Mouse (Mus musculus): ENCODE measurements around the gene Fbxo7. TPM values are rescaled to one million over a fixed set of nuclear protein-coding genes. Genes with fewer than 3 reads are reported as not detected.
"Not testable (repeated sequence)": the region's sequence is repeated elsewhere in the genome, so short reads cannot be mapped to it uniquely, and the experiment has no call there.

The Fbxo7 gene
- polyA plus RNA-seq, 1 experiment from 2014 or later: 24.9 TPM

GRCm38 (mm10) chr10:86026807-86027206 lies 5.0 kb downstream of the Fbxo7 start:
- H3K4me3 ChIP-seq (ENCODE audit: low read length); H3K36me3 ChIP-seq (ENCODE audit: control insufficient read depth, insufficient read depth, low read length); H3K9ac ChIP-seq (ENCODE audit: low read depth, low read length); ATAC-seq; H3K27me3 ChIP-seq (replicated peaks; ENCODE audit: control insufficient read depth, insufficient read depth, low read length); H3K27ac ChIP-seq (ENCODE audit: low read depth, low read length); H3K4me2 ChIP-seq (ENCODE audit: low read length); H3K9me3 ChIP-seq (ENCODE audit: control insufficient read depth, low read length); H3K4me1 ChIP-seq (ENCODE audit: control insufficient read depth, insufficient read depth, low read depth, low read length): not testable (repeated sequence)
- 86% methylated on average over 1 of the region's 1 CpGs for WGBS

- Histone ChIP-seq H3K9me3 (ENCODE audit: control insufficient read depth, low read length) (no peaks in the 10 kb centered on the region), H3K27ac (ENCODE audit: low read depth, low read length) (no peak overlapping the region), H3K36me3 (ENCODE audit: control insufficient read depth, insufficient read depth, low read length) (peaks cover 3% of the 10 kb centered on the region; the same call in 1 of the 2 replicates), H3K9ac (ENCODE audit: low read depth, low read length) (no peak overlapping the region), H3K4me1 (ENCODE audit: control insufficient read depth, insufficient read depth, low read depth, low read length) (no peaks in the 10 kb centered on the region), H3K4me3 (ENCODE audit: low read length) (no peak overlapping the region), H3K4me2 (ENCODE audit: low read length) (no peak overlapping the region), H3K27me3 (replicated peaks; ENCODE audit: control insufficient read depth, insufficient read depth, low read length) (no peaks in the 10 kb centered on the region)
- no peak for ATAC-seq
- 93% methylated on average over 7 of the region's 7 CpGs for WGBS
Observed at GRCm38 (mm10) chr10:86030743-86031142, 9.0 kb downstream of the Fbxo7 start.

- peaks cover 3% of the 10 kb centered on the region; the same call in 1 of the 2 replicates for H3K36me3 ChIP-seq (ENCODE audit: control insufficient read depth, insufficient read depth, low read length)
- no peak overlapping the region for H3K27ac ChIP-seq (ENCODE audit: low read depth, low read length)
- no peak overlapping the region for H3K9ac ChIP-seq (ENCODE audit: low read depth, low read length)
- H3K4me3 ChIP-seq (ENCODE audit: low read length): no peak overlapping the region
- WGBS: 91% methylated on average over 3 of the region's 3 CpGs
- no peaks in the 10 kb centered on the region for H3K4me1 ChIP-seq (ENCODE audit: control insufficient read depth, insufficient read depth, low read depth, low read length)
- no peak for ATAC-seq
- no peaks in the 10 kb centered on the region for H3K9me3 ChIP-seq (ENCODE audit: control insufficient read depth, low read length)
- no peaks in the 10 kb centered on the region for H3K27me3 ChIP-seq (replicated peaks; ENCODE audit: control insufficient read depth, insufficient read depth, low read length)
- no peak overlapping the region for H3K4me2 ChIP-seq (ENCODE audit: low read length)
Observed at GRCm38 (mm10) chr10:86032517-86032916, 10.7 kb downstream of the Fbxo7 start.

- no peak for ATAC-seq
- Histone ChIP-seq H3K9me3 (ENCODE audit: control insufficient read depth, low read length) (no peaks in the 10 kb centered on the region), H3K4me2 (ENCODE audit: low read length) (no peak overlapping the region), H3K27ac (ENCODE audit: low read depth, low read length) (no peak overlapping the region), H3K27me3 (replicated peaks; ENCODE audit: control insufficient read depth, insufficient read depth, low read length) (no peaks in the 10 kb centered on the region), H3K4me1 (ENCODE audit: control insufficient read depth, insufficient read depth, low read depth, low read length) (no peaks in the 10 kb centered on the region), H3K4me3 (ENCODE audit: low read length) (no peak overlapping the region), H3K36me3 (ENCODE audit: control insufficient read depth, insufficient read depth, low read length) (peaks cover 3% of the 10 kb centered on the region; the same call in 1 of the 2 replicates), H3K9ac (ENCODE audit: low read depth, low read length) (no peak overlapping the region)
- 68% methylated on average over 2 of the region's 2 CpGs for WGBS
Observed at GRCm38 (mm10) chr10:86034007-86034728, 12.4 kb downstream of the Fbxo7 start.

- H3K27ac ChIP-seq (ENCODE audit: low read depth, low read length): no peak overlapping the region
- WGBS: 77% methylated on average over 4 of the region's 4 CpGs
- H3K36me3 ChIP-seq (ENCODE audit: control insufficient read depth, insufficient read depth, low read length): no peaks in the 10 kb centered on the region
- no peaks in the 10 kb centered on the region for H3K9me3 ChIP-seq (ENCODE audit: control insufficient read depth, low read length)
- no peaks in the 10 kb centered on the region for H3K27me3 ChIP-seq (replicated peaks; ENCODE audit: control insufficient read depth, insufficient read depth, low read length)
- H3K4me2 ChIP-seq (ENCODE audit: low read length): no peak overlapping the region
- ATAC-seq: no peak
- H3K9ac ChIP-seq (ENCODE audit: low read depth, low read length): no peak overlapping the region
- H3K4me3 ChIP-seq (ENCODE audit: low read length): no peak overlapping the region
- no peaks in the 10 kb centered on the region for H3K4me1 ChIP-seq (ENCODE audit: control insufficient read depth, insufficient read depth, low read depth, low read length)
Observed at GRCm38 (mm10) chr10:86043651-86044050, 21.9 kb downstream of the Fbxo7 start.

GRCm38 (mm10) chr10:86044066-86044465 lies 22.3 kb downstream of the Fbxo7 start:
- H3K27ac ChIP-seq (ENCODE audit: low read depth, low read length): no peak overlapping the region
- H3K36me3 ChIP-seq (ENCODE audit: control insufficient read depth, insufficient read depth, low read length): no peaks in the 10 kb centered on the region
- H3K4me1 ChIP-seq (ENCODE audit: control insufficient read depth, insufficient read depth, low read depth, low read length): no peaks in the 10 kb centered on the region
- H3K27me3 ChIP-seq (replicated peaks; ENCODE audit: control insufficient read depth, insufficient read depth, low read length): no peaks in the 10 kb centered on the region
- WGBS: 71% methylated on average over 8 of the region's 8 CpGs
- H3K9me3 ChIP-seq (ENCODE audit: control insufficient read depth, low read length): no peaks in the 10 kb centered on the region
- no peak for ATAC-seq
- H3K9ac ChIP-seq (ENCODE audit: low read depth, low read length): no peak overlapping the region
- no peak overlapping the region for H3K4me2 ChIP-seq (ENCODE audit: low read length)
- no peak overlapping the region for H3K4me3 ChIP-seq (ENCODE audit: low read length)

GRCm38 (mm10) chr10:86046371-86046770 lies 24.6 kb downstream of the Fbxo7 start:
- Histone ChIP-seq H3K4me1 (ENCODE audit: control insufficient read depth, insufficient read depth, low read depth, low read length) (no peaks in the 10 kb centered on the region), H3K27me3 (replicated peaks; ENCODE audit: control insufficient read depth, insufficient read depth, low read length) (no peaks in the 10 kb centered on the region), H3K27ac (ENCODE audit: low read depth, low read length) (no peak overlapping the region), H3K4me3 (ENCODE audit: low read length) (no peak overlapping the region), H3K4me2 (ENCODE audit: low read length) (no peak overlapping the region), H3K9me3 (ENCODE audit: control insufficient read depth, low read length) (no peaks in the 10 kb centered on the region), H3K9ac (ENCODE audit: low read depth, low read length) (no peak overlapping the region), H3K36me3 (ENCODE audit: control insufficient read depth, insufficient read depth, low read length) (no peaks in the 10 kb centered on the region)
- ATAC-seq: no peak
- 93% methylated on average over 1 of the region's 1 CpGs for WGBS

- no peaks in the 10 kb centered on the region for H3K27me3 ChIP-seq (replicated peaks; ENCODE audit: control insufficient read depth, insufficient read depth, low read length)
- 86% methylated on average over 9 of the region's 9 CpGs for WGBS
- ATAC-seq: no peak
- H3K4me2 ChIP-seq (ENCODE audit: low read length): no peak overlapping the region
- H3K9me3 ChIP-seq (ENCODE audit: control insufficient read depth, low read length): no peaks in the 10 kb centered on the region
- no peak overlapping the region for H3K4me3 ChIP-seq (ENCODE audit: low read length)
- no peak overlapping the region for H3K27ac ChIP-seq (ENCODE audit: low read depth, low read length)
- H3K36me3 ChIP-seq (ENCODE audit: control insufficient read depth, insufficient read depth, low read length): no peaks in the 10 kb centered on the region
- H3K4me1 ChIP-seq (ENCODE audit: control insufficient read depth, insufficient read depth, low read depth, low read length): no peaks in the 10 kb centered on the region
- H3K9ac ChIP-seq (ENCODE audit: low read depth, low read length): no peak overlapping the region
Observed at GRCm38 (mm10) chr10:86047786-86048185, 26.0 kb downstream of the Fbxo7 start.

- H3K9me3 ChIP-seq (ENCODE audit: control insufficient read depth, low read length): no peaks in the 10 kb centered on the region
- H3K27ac ChIP-seq (ENCODE audit: low read depth, low read length): no peak overlapping the region
- WGBS: 63% methylated on average over 2 of the region's 2 CpGs
- H3K4me1 ChIP-seq (ENCODE audit: control insufficient read depth, insufficient read depth, low read depth, low read length): no peaks in the 10 kb centered on the region
- H3K4me3 ChIP-seq (ENCODE audit: low read length): no peak overlapping the region
- no peak overlapping the region for H3K4me2 ChIP-seq (ENCODE audit: low read length)
- H3K9ac ChIP-seq (ENCODE audit: low read depth, low read length): no peak overlapping the region
- H3K36me3 ChIP-seq (ENCODE audit: control insufficient read depth, insufficient read depth, low read length): peaks cover 8% of the 10 kb centered on the region
- no peak for ATAC-seq
- no peaks in the 10 kb centered on the region for H3K27me3 ChIP-seq (replicated peaks; ENCODE audit: control insufficient read depth, insufficient read depth, low read length)
Observed at GRCm38 (mm10) chr10:86050522-86050921, 28.8 kb downstream of the Fbxo7 start.

Measured in hindbrain, embryonic 16.5 days (tissue).